Mouse (Mus musculus) left cerebral cortex, adult 8-10 months (tissue): Measurements from ENCODE around the gene Map2. TPM values are rescaled to one million over a fixed set of nuclear protein-coding genes. Genes with fewer than 3 reads are reported as not detected.

ENCODE experiments used
- DNase-seq, 2 experiments: peaks; one replicate each; pipeline ENCODE4 v3.0.0; 2022; ENCODE audit warnings: low spot score in 2 of 2
- total RNA-seq, 4 experiments: library from RNA; stranded (reverse); gene quantifications; 2 replicates each; pipeline ENCODE4 v1.2.4; 2022

Gene Map2
- total RNA-seq: 1,000 to 10,000 TPM in 3 of 4 experiments, 100 to 1,000 TPM in 1; 960 to 1,199 (median 1,078) TPM

- peak; percentile 64 to 86 for DNase-seq
These were observed at the start of gene Map2 for GRCm38 (mm10) chr1:66175041-66175665. Gene Map2, plus strand, starts transcription at chr1:66175273.

GRCm38 (mm10) chr1:66133014-66133413, 42.1 kb upstream of the Map2 start:
- DNase-seq: no peak

- no peak for DNase-seq
These were observed 39.7 kb upstream of the Map2 start for GRCm38 (mm10) chr1:66135324-66135723.

GRCm38 (mm10) chr1:66140686-66141085, 34.4 kb upstream of the Map2 start:
- no peak for DNase-seq

GRCm38 (mm10) chr1:66145180-66145579, 29.9 kb upstream of the Map2 start:
- DNase-seq: no peak

GRCm38 (mm10) chr1:66148825-66149514, 26.1 kb upstream of the Map2 start:
- no peak for DNase-seq

- no peak for DNase-seq
These were observed 24.3 kb upstream of the Map2 start for GRCm38 (mm10) chr1:66150806-66151205.

- DNase-seq: no peak
These were observed 17.9 kb upstream of the Map2 start for GRCm38 (mm10) chr1:66157135-66157534.

- DNase-seq: no peak
These were observed 17.5 kb upstream of the Map2 start for GRCm38 (mm10) chr1:66157589-66157988.

GRCm38 (mm10) chr1:66164648-66165047, 10.4 kb upstream of the Map2 start:
- no peak for DNase-seq

- no peak for DNase-seq
These were observed 6.4 kb upstream of the Map2 start for GRCm38 (mm10) chr1:66168722-66169121.

- no peak for DNase-seq
These were observed 2.9 kb upstream of the Map2 start for GRCm38 (mm10) chr1:66172127-66172526.

GRCm38 (mm10) chr1:66173630-66174029, 1.4 kb upstream of the Map2 start:
- no peak for DNase-seq

- DNase-seq: no peak
These were observed 1.2 kb downstream of the Map2 start for GRCm38 (mm10) chr1:66176012-66176837.

GRCm38 (mm10) chr1:66176838-66177105, 1.7 kb downstream of the Map2 start:
- DNase-seq: no peak

GRCm38 (mm10) chr1:66177489-66178170, 2.6 kb downstream of the Map2 start:
- no peak for DNase-seq

- peak in 1 of 2 experiments; percentile 76 for DNase-seq
These were observed 12.1 kb downstream of the Map2 start for GRCm38 (mm10) chr1:66187016-66187681.

GRCm38 (mm10) chr1:66192401-66192800, 17.3 kb downstream of the Map2 start:
- no peak for DNase-seq

- no peak for DNase-seq
These were observed 17.8 kb downstream of the Map2 start for GRCm38 (mm10) chr1:66192891-66193290.

GRCm38 (mm10) chr1:66195040-66195726, 20.1 kb downstream of the Map2 start:
- DNase-seq: no peak

- DNase-seq: no peak
These were observed 21.2 kb downstream of the Map2 start for GRCm38 (mm10) chr1:66196240-66196639.
